Mouse (Mus musculus) kidney, postnatal 0 days (tissue): Measurements from ENCODE around the gene Crebrf. TPM values are rescaled to one million over a fixed set of nuclear protein-coding genes. Genes with fewer than 3 reads are reported as not detected.
A peak's percentile ranks its signal among the peaks of the same experiment; 100 is the strongest.

Source experiments
- ATAC-seq: fragments of 200-750 bp; cut with Nextera tagmentation; replicated peaks from 2 replicates; pipeline ENCODE4 v1.8.0; 2017; ENCODE audit warnings: low read depth, moderate number of reproducible peaks, moderate TSS enrichment, moderate library complexity; ENCODE audit not compliant: low FRiP score
- DNase-seq: peaks from one replicate; pipeline ENCODE4 v3.0.0-alpha.2; 2016; ENCODE audit warnings: low spot score
- H3K27ac ChIP-seq: fragments of 300-500 bp; sonication (generic); 2 replicates; pipeline ENCODE4 v1.5.1; 2014; ENCODE audit warnings: mild to moderate bottlenecking
- H3K27me3 ChIP-seq: fragments of 300-500 bp; sonication (generic); 2 replicates; pipeline ENCODE4 v1.6.1; 2014; ENCODE audit warnings: low read length, mixed read lengths; ENCODE audit not compliant: insufficient read depth
- H3K36me3 ChIP-seq: fragments of 300-500 bp; sonication (generic); 2 replicates; pipeline ENCODE4 v1.6.1; 2014; ENCODE audit warnings: low read length, mixed read lengths; ENCODE audit not compliant: insufficient read depth
- H3K4me1 ChIP-seq: fragments of 300-500 bp; sonication (generic); replicated peaks from 2 replicates; pipeline ENCODE4 v1.6.1; 2014; ENCODE audit warnings: antibody characterized with exemption, low read length, mixed read lengths; ENCODE audit not compliant: insufficient read depth
- H3K4me2 ChIP-seq: fragments of 300-500 bp; sonication (generic); 2 replicates; pipeline ENCODE4 v1.6.1; 2014; ENCODE audit warnings: mild to moderate bottlenecking, low read length, moderate library complexity, mixed read lengths
- H3K4me3 ChIP-seq: fragments of 300-500 bp; sonication (generic); replicated peaks from 2 replicates; pipeline ENCODE4 v1.5.1; 2014; ENCODE audit warnings: low read depth, low read length
- H3K9ac ChIP-seq: fragments of 300-500 bp; sonication (generic); 2 replicates; pipeline ENCODE4 v1.6.1; 2014; ENCODE audit warnings: low read depth, low read length
- H3K9me3 ChIP-seq: fragments of 300-500 bp; sonication (generic); replicated peaks from 2 replicates; pipeline ENCODE4 v1.6.1; 2016; ENCODE audit warnings: low read length, inconsistent platforms, mixed read lengths
- CTCF ChIP-seq: IDR thresholded peaks from 2 replicates; pipeline ENCODE4 v1.5.1; 2016; ENCODE audit warnings: antibody characterized with exemption, low read depth, mild to moderate bottlenecking, moderate library complexity
- WGBS: fragments of 180-500 bp; shearing (Covaris S2); extraction: QIAGEN DNeasy Blood & Tissue Kit; methylation state at CpG from one replicate; pipeline ENCODE4 v1.1.7; 2014; 5-methylcytosine and 5-hydroxymethylcytosine counted together
- polyA plus RNA-seq: library from polyadenylated mRNA; unstranded; fragments of >200 nt; fragmentation: Nextera tagmentation; extraction: Ambion mirVana; gene quantifications from 2 replicates; pipeline ENCODE4 v1.2.1, GENCODE M21; 2015

Crebrf gene
- polyA plus RNA-seq, result 13.8 and 17.6 TPM in 2 replicates

GRCm38 (mm10) chr17:26715271-26715758, at the start of gene Crebrf:
Gene Crebrf, plus strand, starts transcription at chr17:26715650.
- peak within 1 kb of the TSS; percentile 90 for H3K27ac ChIP-seq
- H3K4me2 ChIP-seq, result peak within 1 kb of the TSS; percentile 72
- no peak for TF ChIP-seq CTCF
- H3K9ac ChIP-seq, result peak within 1 kb of the TSS; percentile 83
- H3K4me3 ChIP-seq, result peak within 1 kb of the TSS; percentile 97
- ATAC-seq, result peak; percentile 81
- no peaks in the 10 kb centered on the region for H3K27me3 ChIP-seq
- WGBS, result under 1% methylated on average over 41 of the region's 41 CpGs
- H3K4me1 ChIP-seq, result 0 out of 2 replicates have a peak, but pooled peaks cover 5% of the 10 kb centered on the region
- H3K9me3 ChIP-seq, result no peaks in the 10 kb centered on the region
- peak; percentile 99 for DNase-seq
- no peaks in the 10 kb centered on the region for H3K36me3 ChIP-seq

GRCm38 (mm10) chr17:26671268-26671667, 44.2 kb upstream of the Crebrf start:
- WGBS, result 64% methylated on average over 4 of the region's 4 CpGs
- no peak overlapping the region for H3K27ac ChIP-seq
- H3K4me2 ChIP-seq, result no peak overlapping the region
- no peak overlapping the region for H3K9ac ChIP-seq
- no peaks in the 10 kb centered on the region for H3K9me3 ChIP-seq
- H3K27me3 ChIP-seq, result no peaks in the 10 kb centered on the region
- no peaks in the 10 kb centered on the region for H3K36me3 ChIP-seq
- no peak overlapping the region for H3K4me3 ChIP-seq
- ATAC-seq, result no peak
- DNase-seq, result no peak
- TF ChIP-seq CTCF, result no peak
- H3K4me1 ChIP-seq, result no peaks in the 10 kb centered on the region

- 23% methylated on average over 7 of the region's 7 CpGs for WGBS
- Histone ChIP-seq H3K36me3 (no peaks in the 10 kb centered on the region), H3K9ac (0 out of 2 replicates have a peak overlapping the region, but pooled peaks have one; percentile 76), H3K27ac (0 out of 2 replicates have a peak overlapping the region, but pooled peaks have one; percentile 95), H3K4me2 (peak overlapping the region; percentile 57), H3K4me3 (peak overlapping the region; percentile 84), H3K4me1 (peaks cover 6% of the 10 kb centered on the region; the same call in 1 of the 2 replicates), H3K9me3 (no peaks in the 10 kb centered on the region), H3K27me3 (no peaks in the 10 kb centered on the region)
- DNase-seq, result peak; percentile 19
- TF ChIP-seq CTCF, result no peak
- ATAC-seq, result no peak; the same call in 1 of the 2 replicates
These were observed 39.6 kb upstream of the Crebrf start for GRCm38 (mm10) chr17:26675845-26676244.

GRCm38 (mm10) chr17:26676252-26676615, 39.2 kb upstream of the Crebrf start:
- peak overlapping the region; percentile 95 for H3K27ac ChIP-seq
- peak overlapping the region; percentile 57 for H3K4me2 ChIP-seq
- peaks cover 6% of the 10 kb centered on the region; the same call in 1 of the 2 replicates for H3K4me1 ChIP-seq
- H3K9me3 ChIP-seq, result no peaks in the 10 kb centered on the region
- no peak for TF ChIP-seq CTCF
- H3K27me3 ChIP-seq, result no peaks in the 10 kb centered on the region
- WGBS, result 1% methylated on average over 30 of the region's 30 CpGs
- no peaks in the 10 kb centered on the region for H3K36me3 ChIP-seq
- peak; percentile 95 for DNase-seq
- peak overlapping the region; percentile 76 for H3K9ac ChIP-seq
- peak; percentile 94 for ATAC-seq
- peak overlapping the region; percentile 84 for H3K4me3 ChIP-seq

GRCm38 (mm10) chr17:26676616-26677376, 38.7 kb upstream of the Crebrf start:
- WGBS, result 1% methylated on average over 26 of the region's 26 CpGs
- Histone ChIP-seq H3K9ac (peak overlapping the region; percentile 76), H3K4me1 (peaks cover 6% of the 10 kb centered on the region; the same call in 1 of the 2 replicates), H3K36me3 (no peaks in the 10 kb centered on the region), H3K27ac (peak overlapping the region; percentile 95), H3K4me2 (peak overlapping the region; percentile 57), H3K27me3 (no peaks in the 10 kb centered on the region), H3K9me3 (no peaks in the 10 kb centered on the region), H3K4me3 (peak overlapping the region; percentile 84)
- TF ChIP-seq CTCF, result peak; percentile 43; the same call in 1 of the 2 replicates
- peak; percentile 82 for DNase-seq
- ATAC-seq, result peak; percentile 88
